Mouse (Mus musculus): ENCODE data around the gene Jmjd7. TPM values are rescaled to one million over a fixed set of nuclear protein-coding genes. Genes with fewer than 3 reads are reported as not detected.

Gene Jmjd7
- polyA plus RNA-seq, 1 experiment from 2014 or later: 14.4 TPM

DNA sequence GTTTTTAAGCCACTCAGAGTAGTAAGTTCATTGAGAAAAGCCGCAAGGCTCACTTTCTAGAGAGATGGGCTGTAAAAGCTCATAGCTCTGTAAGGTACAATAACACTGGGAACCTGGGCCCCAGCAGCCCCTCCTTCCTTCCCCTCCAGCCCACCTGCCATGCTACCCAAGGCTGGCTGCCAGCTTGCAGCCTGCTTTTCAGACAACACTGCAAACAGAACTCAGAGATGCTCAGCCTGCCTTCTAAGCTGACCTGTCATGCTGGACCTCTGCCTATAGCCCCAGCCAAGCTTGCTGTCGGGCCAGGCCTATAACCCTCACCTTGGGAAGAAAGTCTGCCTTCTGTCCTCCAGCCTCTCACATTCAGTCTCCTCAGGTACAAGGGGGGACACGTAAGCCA lies 17.4 kb downstream of the Jmjd7 start:
- Histone ChIP-seq H3K9ac (ENCODE audit: low read depth, low read length) (no peak overlapping the region), H3K4me1 (ENCODE audit: control insufficient read depth, insufficient read depth, low read length) (peaks cover 10% of the 10 kb centered on the region; the same call in 1 of the 2 replicates), H3K4me3 (ENCODE audit: low read depth, low read length) (no peak overlapping the region), H3K27me3 (replicated peaks; ENCODE audit: control insufficient read depth, insufficient read depth, low read length) (no peaks in the 10 kb centered on the region), H3K4me2 (ENCODE audit: low read depth, low read length) (no peak overlapping the region), H3K36me3 (ENCODE audit: control insufficient read depth, insufficient read depth, low read length) (peaks cover 28% of the 10 kb centered on the region), H3K27ac (replicated peaks; ENCODE audit: low read depth, low read length) (no peak overlapping the region; the same call in 1 of the 2 replicates), H3K9me3 (ENCODE audit: control insufficient read depth, low read length) (no peaks in the 10 kb centered on the region)
- ATAC-seq (ENCODE audit: low read depth): no peak
- 78% methylated on average over 3 of the region's 3 CpGs for WGBS
- no peak for DNase-seq (ENCODE audit: low spot score)

DNA sequence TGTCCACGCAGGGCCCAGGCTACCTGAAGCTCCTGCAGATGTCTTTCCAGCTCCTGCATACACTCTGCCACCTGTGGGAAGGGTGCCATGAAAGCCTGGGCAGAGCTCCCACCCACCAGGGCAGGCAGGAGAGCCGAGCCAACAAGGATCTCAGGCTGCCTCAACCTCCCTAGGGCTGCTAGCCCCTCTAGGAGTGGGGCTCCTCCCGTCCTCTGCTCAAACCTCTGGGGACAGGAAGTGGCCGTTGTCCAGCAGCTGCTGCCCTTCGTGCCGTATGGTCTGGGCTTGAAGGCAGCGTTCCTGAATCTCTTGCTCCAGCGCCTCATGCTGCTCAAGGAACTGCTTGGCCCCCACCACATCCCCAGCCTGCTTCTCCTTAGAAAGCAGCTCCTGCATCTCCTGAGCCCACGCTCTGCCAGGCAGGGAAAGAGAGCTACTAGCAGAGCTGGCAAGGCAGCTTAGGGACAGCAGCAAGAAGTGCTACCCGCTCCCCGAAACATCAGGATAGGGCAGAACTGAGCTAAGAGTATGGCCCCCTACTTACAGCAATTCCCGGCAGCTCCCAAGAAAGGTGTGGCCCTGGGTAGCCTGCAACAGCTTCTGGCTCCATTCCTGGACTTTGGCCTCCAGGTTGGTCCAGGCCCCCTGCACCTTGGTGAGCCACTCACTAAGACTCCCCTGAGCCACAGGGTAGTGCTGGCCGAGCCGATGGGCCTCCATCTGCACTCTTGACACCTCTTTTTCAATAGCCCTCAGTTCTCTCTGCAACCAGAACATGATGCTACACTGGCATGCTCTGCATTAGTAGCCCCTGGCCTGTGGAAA lies 19.4 kb downstream of the Jmjd7 start:
- Histone ChIP-seq H3K9me3 (ENCODE audit: control insufficient read depth, low read length) (no peaks in the 10 kb centered on the region), H3K27ac (replicated peaks; ENCODE audit: low read depth, low read length) (no peak overlapping the region), H3K4me1 (ENCODE audit: control insufficient read depth, insufficient read depth, low read length) (peaks cover 10% of the 10 kb centered on the region; the same call in 1 of the 2 replicates), H3K4me2 (ENCODE audit: low read depth, low read length) (no peak overlapping the region), H3K36me3 (ENCODE audit: control insufficient read depth, insufficient read depth, low read length) (peaks cover 8% of the 10 kb centered on the region), H3K4me3 (ENCODE audit: low read depth, low read length) (no peak overlapping the region), H3K27me3 (replicated peaks; ENCODE audit: control insufficient read depth, insufficient read depth, low read length) (no peaks in the 10 kb centered on the region), H3K9ac (ENCODE audit: low read depth, low read length) (no peak overlapping the region)
- no peak for ATAC-seq (ENCODE audit: low read depth)
- WGBS: 54% methylated on average over 14 of the region's 14 CpGs
- DNase-seq (ENCODE audit: low spot score): no peak

DNA sequence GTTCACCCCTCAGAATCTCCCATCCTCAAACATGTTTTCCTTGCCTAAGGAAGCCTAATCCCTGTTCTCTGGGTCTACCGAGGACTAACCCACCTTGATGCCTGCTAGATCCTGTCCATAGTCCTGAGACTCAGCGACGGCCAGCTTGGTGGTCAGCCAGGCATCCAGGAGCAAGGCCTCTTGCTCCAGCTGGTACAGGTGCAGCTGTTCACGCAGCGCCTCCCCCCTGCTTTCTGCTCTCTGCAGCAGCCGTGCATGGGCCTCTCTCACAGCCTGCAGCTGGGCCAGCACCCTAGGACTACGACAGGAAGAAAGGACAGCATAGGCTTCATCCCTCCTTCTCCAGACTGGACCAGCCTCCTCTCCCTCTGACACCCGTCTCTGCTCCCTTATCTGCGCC lies 20.9 kb downstream of the Jmjd7 start:
- no peaks in the 10 kb centered on the region for H3K36me3 ChIP-seq (ENCODE audit: control insufficient read depth, insufficient read depth, low read length)
- no peaks in the 10 kb centered on the region for H3K27me3 ChIP-seq (replicated peaks; ENCODE audit: control insufficient read depth, insufficient read depth, low read length)
- WGBS: 73% methylated on average over 9 of the region's 9 CpGs
- peaks cover 10% of the 10 kb centered on the region; the same call in 1 of the 2 replicates for H3K4me1 ChIP-seq (ENCODE audit: control insufficient read depth, insufficient read depth, low read length)
- no peak overlapping the region for H3K27ac ChIP-seq (replicated peaks; ENCODE audit: low read depth, low read length)
- no peak for DNase-seq (ENCODE audit: low spot score)
- no peak overlapping the region for H3K4me2 ChIP-seq (ENCODE audit: low read depth, low read length)
- no peak overlapping the region for H3K9ac ChIP-seq (ENCODE audit: low read depth, low read length)
- no peak overlapping the region for H3K4me3 ChIP-seq (ENCODE audit: low read depth, low read length)
- no peak for ATAC-seq (ENCODE audit: low read depth)
- no peaks in the 10 kb centered on the region for H3K9me3 ChIP-seq (ENCODE audit: control insufficient read depth, low read length)

DNA sequence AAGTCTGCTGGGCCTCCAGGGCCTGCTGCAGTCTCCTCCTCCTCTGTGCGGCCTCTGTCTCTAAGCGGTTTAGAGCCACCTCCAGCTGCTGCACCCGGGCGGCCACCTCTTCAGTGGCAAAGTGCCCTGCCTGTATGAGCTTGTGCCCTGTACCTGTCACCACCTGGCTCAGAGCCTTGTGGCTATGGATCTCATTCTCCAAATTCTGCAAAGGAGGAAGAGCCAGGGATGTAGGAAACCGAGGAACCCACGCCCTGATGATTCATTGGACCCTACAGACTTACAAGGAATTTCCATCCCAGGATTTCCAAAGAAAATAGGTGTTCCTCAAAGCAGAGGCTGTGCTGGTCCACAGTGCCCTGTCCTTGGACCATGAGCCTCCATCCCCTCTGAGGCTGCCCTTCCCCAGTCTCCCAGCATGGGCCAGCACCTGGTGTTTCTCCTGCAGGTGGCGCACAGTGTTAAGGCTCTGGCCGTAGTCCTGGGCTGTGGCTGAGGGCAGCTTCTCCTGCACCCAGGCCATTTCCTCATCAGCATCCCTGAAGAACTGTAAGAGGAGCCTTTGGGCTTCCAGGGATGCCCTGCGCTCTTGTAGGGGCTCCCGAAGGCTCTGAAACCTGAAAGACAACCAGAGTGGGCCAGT lies 22.5 kb downstream of the Jmjd7 start:
- Histone ChIP-seq H3K9ac (ENCODE audit: low read depth, low read length) (no peak overlapping the region), H3K9me3 (ENCODE audit: control insufficient read depth, low read length) (no peaks in the 10 kb centered on the region), H3K4me1 (ENCODE audit: control insufficient read depth, insufficient read depth, low read length) (peaks cover 2% of the 10 kb centered on the region; the same call in 1 of the 2 replicates), H3K36me3 (ENCODE audit: control insufficient read depth, insufficient read depth, low read length) (no peaks in the 10 kb centered on the region), H3K4me2 (ENCODE audit: low read depth, low read length) (no peak overlapping the region), H3K27me3 (replicated peaks; ENCODE audit: control insufficient read depth, insufficient read depth, low read length) (no peaks in the 10 kb centered on the region), H3K4me3 (ENCODE audit: low read depth, low read length) (no peak overlapping the region), H3K27ac (replicated peaks; ENCODE audit: low read depth, low read length) (no peak overlapping the region)
- 57% methylated on average over 10 of the region's 10 CpGs for WGBS
- ATAC-seq (ENCODE audit: low read depth) (peak; percentile 80), DNase-seq (ENCODE audit: low spot score) (peak; percentile 32)

DNA sequence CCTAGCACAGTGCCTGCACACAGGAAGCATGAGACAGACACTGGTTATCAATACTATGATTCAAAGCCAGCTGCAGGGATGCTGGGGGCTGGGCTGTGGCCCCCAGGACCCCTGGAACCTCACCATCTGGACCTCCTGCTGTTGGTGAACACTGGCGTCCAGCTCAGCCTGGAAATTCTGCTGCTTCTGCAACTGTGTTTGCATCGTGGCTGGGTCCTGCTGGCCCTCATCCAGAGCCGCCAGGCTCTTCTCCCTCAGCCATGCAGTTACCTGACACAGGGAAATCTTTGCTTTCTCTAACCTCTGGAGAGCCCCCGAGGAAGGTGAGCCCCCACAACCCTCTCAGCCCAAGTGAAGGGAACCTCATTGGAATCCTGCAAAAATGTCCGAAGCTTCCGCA lies 24.1 kb downstream of the Jmjd7 start:
- Histone ChIP-seq H3K4me3 (ENCODE audit: low read depth, low read length) (no peak overlapping the region), H3K4me2 (ENCODE audit: low read depth, low read length) (no peak overlapping the region), H3K9me3 (ENCODE audit: control insufficient read depth, low read length) (no peaks in the 10 kb centered on the region), H3K9ac (ENCODE audit: low read depth, low read length) (0 out of 2 replicates have a peak overlapping the region, but pooled peaks have one; percentile 19), H3K36me3 (ENCODE audit: control insufficient read depth, insufficient read depth, low read length) (no peaks in the 10 kb centered on the region), H3K27me3 (replicated peaks; ENCODE audit: control insufficient read depth, insufficient read depth, low read length) (no peaks in the 10 kb centered on the region), H3K4me1 (ENCODE audit: control insufficient read depth, insufficient read depth, low read length) (no peaks in the 10 kb centered on the region), H3K27ac (replicated peaks; ENCODE audit: low read depth, low read length) (no peak overlapping the region)
- WGBS: 40% methylated on average over 6 of the region's 6 CpGs
- DNase-seq (ENCODE audit: low spot score) (no peak), ATAC-seq (ENCODE audit: low read depth) (no peak)

DNA sequence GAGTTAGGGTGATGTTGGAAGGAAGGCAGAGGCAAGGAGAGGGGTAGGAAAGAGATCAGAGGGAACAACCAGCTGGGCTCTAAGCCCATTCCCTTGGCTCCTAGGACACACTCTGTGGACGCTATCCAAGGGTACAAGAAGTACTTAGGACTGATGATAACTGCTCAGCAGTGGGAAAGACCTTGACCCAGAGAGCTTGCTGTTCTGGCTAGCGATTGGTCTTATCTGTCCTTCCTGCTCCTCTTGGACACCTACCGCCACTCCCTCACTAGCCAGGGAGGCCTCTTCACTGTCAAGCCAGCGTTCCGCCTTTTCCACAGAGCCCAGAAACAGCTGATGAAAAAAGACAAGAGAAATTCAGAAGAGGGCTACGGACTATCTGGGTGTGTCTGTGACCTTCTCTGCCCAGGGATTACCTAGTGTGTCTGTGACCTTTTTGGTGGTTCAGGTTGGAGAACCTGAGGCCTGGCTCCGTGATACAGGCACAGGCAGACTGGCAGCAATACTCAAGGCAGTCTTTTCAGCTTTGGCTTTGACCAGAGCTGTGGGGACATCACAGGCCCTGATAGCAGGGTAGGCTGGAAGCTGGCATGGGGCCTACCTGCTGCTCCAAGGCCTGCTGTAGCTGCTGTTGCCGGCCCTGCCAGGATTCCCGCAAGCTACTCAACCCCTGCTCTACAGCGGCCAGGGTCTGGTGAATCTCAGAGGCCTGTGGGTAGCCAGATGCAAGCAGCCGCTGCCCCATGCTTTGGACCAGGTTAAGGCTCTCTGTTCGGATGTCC lies 27.7 kb downstream of the Jmjd7 start:
- WGBS: 87% methylated on average over 12 of the region's 12 CpGs
- ATAC-seq (ENCODE audit: low read depth) (no peak), DNase-seq (ENCODE audit: low spot score) (no peak)
- no peaks in the 10 kb centered on the region for H3K27me3 ChIP-seq (replicated peaks; ENCODE audit: control insufficient read depth, insufficient read depth, low read length)
- H3K36me3 ChIP-seq (ENCODE audit: control insufficient read depth, insufficient read depth, low read length): no peaks in the 10 kb centered on the region
- no peak overlapping the region for H3K27ac ChIP-seq (replicated peaks; ENCODE audit: low read depth, low read length)
- no peak overlapping the region for H3K9ac ChIP-seq (ENCODE audit: low read depth, low read length)
- H3K9me3 ChIP-seq (ENCODE audit: control insufficient read depth, low read length): no peaks in the 10 kb centered on the region
- no peaks in the 10 kb centered on the region for H3K4me1 ChIP-seq (ENCODE audit: control insufficient read depth, insufficient read depth, low read length)
- H3K4me2 ChIP-seq (ENCODE audit: low read depth, low read length): no peak overlapping the region
- H3K4me3 ChIP-seq (ENCODE audit: low read depth, low read length): no peak overlapping the region

DNA sequence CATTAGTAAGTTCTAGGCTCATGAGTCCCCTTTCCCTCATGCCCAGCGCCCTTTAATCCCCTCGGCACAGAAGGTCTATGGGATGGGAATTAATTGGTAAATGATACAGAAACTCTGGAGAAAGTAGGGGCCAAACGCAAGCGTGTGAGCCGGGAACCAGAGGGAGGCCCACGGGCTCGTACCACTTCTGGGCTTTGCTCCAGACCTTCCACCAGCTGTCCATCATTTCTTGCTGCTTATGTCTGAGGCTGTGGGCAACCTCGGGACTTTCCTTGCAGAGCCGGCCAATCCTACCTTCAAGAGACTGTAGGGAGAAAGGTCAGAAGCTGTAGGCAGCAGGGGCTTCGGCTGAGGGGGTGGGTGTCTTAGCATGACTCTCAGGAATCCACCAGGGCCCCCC lies 28.6 kb downstream of the Jmjd7 start:
- Histone ChIP-seq H3K4me1 (ENCODE audit: control insufficient read depth, insufficient read depth, low read length) (0 out of 2 replicates have a peak, but pooled peaks cover 4% of the 10 kb centered on the region), H3K4me2 (ENCODE audit: low read depth, low read length) (no peak overlapping the region), H3K27ac (replicated peaks; ENCODE audit: low read depth, low read length) (no peak overlapping the region), H3K36me3 (ENCODE audit: control insufficient read depth, insufficient read depth, low read length) (no peaks in the 10 kb centered on the region), H3K4me3 (ENCODE audit: low read depth, low read length) (no peak overlapping the region), H3K9me3 (ENCODE audit: control insufficient read depth, low read length) (no peaks in the 10 kb centered on the region), H3K27me3 (replicated peaks; ENCODE audit: control insufficient read depth, insufficient read depth, low read length) (no peaks in the 10 kb centered on the region), H3K9ac (ENCODE audit: low read depth, low read length) (no peak overlapping the region)
- DNase-seq (ENCODE audit: low spot score): no peak
- ATAC-seq (ENCODE audit: low read depth): no peak
- 79% methylated on average over 10 of the region's 10 CpGs for WGBS

DNA sequence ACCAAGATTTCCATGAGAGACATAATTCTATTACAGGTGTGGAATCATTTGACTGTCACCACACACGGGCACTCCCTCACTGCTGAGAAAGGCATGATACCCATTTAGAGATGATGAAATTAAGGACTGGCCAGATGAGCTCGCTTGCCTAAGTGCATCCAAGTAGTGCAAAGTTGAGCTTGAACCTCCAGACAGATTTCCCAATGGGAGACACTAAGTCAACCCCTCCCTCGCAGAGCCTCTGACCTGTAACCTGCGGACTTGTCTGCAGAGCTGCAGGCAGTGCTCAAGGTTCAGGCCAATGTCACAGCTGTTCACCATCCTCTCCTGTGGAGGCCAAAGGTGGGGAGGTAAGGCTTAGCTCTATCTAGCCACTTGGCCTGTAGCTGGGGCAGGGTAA lies 31.5 kb downstream of the Jmjd7 start:
- Histone ChIP-seq H3K4me1 (ENCODE audit: control insufficient read depth, insufficient read depth, low read length) (peaks cover 10% of the 10 kb centered on the region; the same call in 1 of the 2 replicates), H3K9ac (ENCODE audit: low read depth, low read length) (no peak overlapping the region), H3K4me2 (ENCODE audit: low read depth, low read length) (no peak overlapping the region), H3K36me3 (ENCODE audit: control insufficient read depth, insufficient read depth, low read length) (no peaks in the 10 kb centered on the region), H3K9me3 (ENCODE audit: control insufficient read depth, low read length) (no peaks in the 10 kb centered on the region), H3K27ac (replicated peaks; ENCODE audit: low read depth, low read length) (no peak overlapping the region), H3K4me3 (ENCODE audit: low read depth, low read length) (no peak overlapping the region), H3K27me3 (replicated peaks; ENCODE audit: control insufficient read depth, insufficient read depth, low read length) (no peaks in the 10 kb centered on the region)
- WGBS: 71% methylated on average over 4 of the region's 4 CpGs
- DNase-seq (ENCODE audit: low spot score) (no peak), ATAC-seq (ENCODE audit: low read depth) (no peak)

All from embryonic facial prominence, embryonic 14.5 days (tissue).